Comparison of ENCODE assay signal across 8 mouse cellular contexts in genomic region chr2:50296987-50297350, GRCm38 (mm10). TPM values are rescaled to one million over a fixed set of nuclear protein-coding genes. Genes with fewer than 3 reads are reported as not detected.
A peak's percentile ranks its signal among the peaks of the same experiment; 100 is the strongest.
DNase-seq lines count a peak whose midpoint lies in the region; ATAC-seq and TF ChIP-seq lines count a peak whose summit lies in the region.

No protein-coding gene starts in this region.

- H3K27ac ChIP-seq in lung, postnatal 0 days (ENCODE audit: low read length) = no peak overlapping the region
- no peak overlapping the region for H3K27ac ChIP-seq in embryonic facial prominence, embryonic 12.5 days
- H3K27ac ChIP-seq in intestine, embryonic 16.5 days (ENCODE audit: low read length) = no peak overlapping the region
- H3K27ac ChIP-seq in olfactory bulb, adult 2 months (ENCODE audit: insufficient read depth, low read depth, low read length) = no peak overlapping the region

- H3K4me2 ChIP-seq in lung, postnatal 0 days (replicated peaks; ENCODE audit: low read depth, low read length) = peak overlapping the region; percentile 52
- peak overlapping the region; percentile 68 for H3K4me2 ChIP-seq in embryonic facial prominence, embryonic 12.5 days (replicated peaks)
- H3K4me2 ChIP-seq in intestine, embryonic 16.5 days (ENCODE audit: low read depth, low read length) = peak overlapping the region; percentile 74

- peaks cover 12% of the 10 kb centered on the region; the same call in 1 of the 2 replicates for H3K4me1 ChIP-seq in lung, postnatal 0 days (ENCODE audit: insufficient read depth, low read depth, low read length)
- H3K4me1 ChIP-seq in embryonic facial prominence, embryonic 12.5 days = peaks cover 14% of the 10 kb centered on the region
- H3K4me1 ChIP-seq in intestine, embryonic 16.5 days (ENCODE audit: control insufficient read depth, insufficient read depth, low read length) = peaks cover 9% of the 10 kb centered on the region
- peaks cover 3% of the 10 kb centered on the region; the same call in 1 of the 2 replicates for H3K4me1 ChIP-seq in olfactory bulb, adult 2 months (ENCODE audit: control insufficient read depth, insufficient read depth, low read length)

- ATAC-seq in lung, postnatal 0 days = no peak
- ATAC-seq in embryonic facial prominence, embryonic 12.5 days (ENCODE audit: insufficient number of reproducible peaks, insufficient read depth, low FRiP score, low TSS enrichment) = no peak
- ATAC-seq in intestine, embryonic 16.5 days = peak; percentile 29; the same call in 1 of the 2 replicates

- TF ChIP-seq POLR2A in olfactory bulb, adult 2 months (IDR thresholded peaks at IDR 0.05; ENCODE audit: insufficient read depth, low read depth, low read length) = no peak

- H3K9me3 ChIP-seq in lung, postnatal 0 days (ENCODE audit: low read length) = no peaks in the 10 kb centered on the region
- H3K9me3 ChIP-seq in embryonic facial prominence, embryonic 12.5 days = no peaks in the 10 kb centered on the region
- no peaks in the 10 kb centered on the region for H3K9me3 ChIP-seq in intestine, embryonic 16.5 days (ENCODE audit: control insufficient read depth, low read length)

- under 1% methylated on average over 9 of the region's 9 CpGs for WGBS in lung, postnatal 0 days
- 5% methylated on average over 9 of the region's 9 CpGs for WGBS in embryonic facial prominence, embryonic 12.5 days
- 1% methylated on average over 9 of the region's 9 CpGs for WGBS in intestine, embryonic 16.5 days
- WGBS in olfactory bulb, adult 2 months = 0% methylated on average over 9 of the region's 9 CpGs

- DNase-seq in lung, postnatal 0 days (ENCODE audit: low spot score) = peak; percentile 34
- DNase-seq in lung, postnatal 10 days = no peak
- DNase-seq in layer of hippocampus, postnatal 36 days = no peak
- DNase-seq in layer of hippocampus, postnatal 10 days (ENCODE audit: low spot score in 2 of 2) = no peak
- DNase-seq in gastrocnemius, postnatal 25 days = no peak

- no peak for TF ChIP-seq CTCF in lung, postnatal 0 days (IDR thresholded peaks at IDR 0.05)
- no peak for TF ChIP-seq CTCF in olfactory bulb, adult 2 months (IDR thresholded peaks at IDR 0.05; ENCODE audit: insufficient read depth, low read depth, low read length)

- H3K27me3 ChIP-seq in lung, postnatal 0 days (replicated peaks; ENCODE audit: insufficient read depth, low read length) = no peaks in the 10 kb centered on the region
- no peaks in the 10 kb centered on the region for H3K27me3 ChIP-seq in embryonic facial prominence, embryonic 12.5 days
- H3K27me3 ChIP-seq in intestine, embryonic 16.5 days (replicated peaks; ENCODE audit: control insufficient read depth, insufficient read depth, low read length) = no peaks in the 10 kb centered on the region

- H3K4me3 ChIP-seq in lung, postnatal 0 days (ENCODE audit: low read depth, low read length) = peak overlapping the region; percentile 63
- peak overlapping the region; percentile 90 for H3K4me3 ChIP-seq in embryonic facial prominence, embryonic 12.5 days
- H3K4me3 ChIP-seq in intestine, embryonic 16.5 days (ENCODE audit: low read length) = peak overlapping the region; percentile 88
- peak overlapping the region; percentile 39; the same call in 1 of the 2 replicates for H3K4me3 ChIP-seq in olfactory bulb, adult 2 months (ENCODE audit: insufficient read depth, low read depth, low read length)

- no peaks in the 10 kb centered on the region for H3K36me3 ChIP-seq in lung, postnatal 0 days (ENCODE audit: insufficient read depth, low read length)
- no peaks in the 10 kb centered on the region for H3K36me3 ChIP-seq in embryonic facial prominence, embryonic 12.5 days
- no peaks in the 10 kb centered on the region for H3K36me3 ChIP-seq in intestine, embryonic 16.5 days (ENCODE audit: control insufficient read depth, insufficient read depth, low read length)

- no peak overlapping the region for H3K9ac ChIP-seq in lung, postnatal 0 days (replicated peaks; ENCODE audit: low read depth)
- no peak overlapping the region for H3K9ac ChIP-seq in embryonic facial prominence, embryonic 12.5 days
- 0 out of 2 replicates have a peak overlapping the region, but pooled peaks have one; percentile 33 for H3K9ac ChIP-seq in intestine, embryonic 16.5 days (ENCODE audit: low read depth, low read length)

- no peak for TF ChIP-seq EP300 in lung, postnatal 0 days (IDR thresholded peaks at IDR 0.05)

RNA-seq across cellular contexts. Expression of gene Mmadhc, which starts 0.4 kb away (rescaled TPM):
- 102 and 109 TPM in 2 replicates for polyA plus RNA-seq in lung, postnatal 0 days (2015; fragmentation: Nextera tagmentation; extraction: Ambion mirVana)
- 161 and 163 TPM in 2 replicates for polyA plus RNA-seq in embryonic facial prominence, embryonic 12.5 days (2016; fragmentation: Nextera tagmentation; extraction: Ambion mirVana)
- 142 and 153 TPM in 2 replicates for polyA plus RNA-seq in intestine, embryonic 16.5 days (2015; fragmentation: Nextera tagmentation; extraction: Ambion mirVana)
- not detected in 2 replicates for polyA plus RNA-seq in olfactory bulb, adult 2 months (2012; ENCODE audit: insufficient read depth, insufficient read length, low replicate concordance, missing spikeins)
- 10 to 100 TPM; 51.6 to 58.0 TPM for total RNA-seq in layer of hippocampus, postnatal 36 days (2021)
- 10 to 100 TPM; 53.3 to 57.7 TPM for total RNA-seq in layer of hippocampus, postnatal 10 days (2021)
- 100 to 1,000 TPM; 104 to 108 TPM for total RNA-seq in gastrocnemius, postnatal 25 days (2021)

Comparison
In these comparisons a context has a peak if more than half of its experiments do, and no peak if none do; other contexts are left out.
1. H3K4me3 ChIP-seq: peak in every context shown above with its lines; median percentile 90 in embryonic facial prominence, embryonic 12.5 days; 88 in intestine, embryonic 16.5 days; 63 in lung, postnatal 0 days; 39 in olfactory bulb, adult 2 months.